Mouse (Mus musculus) bone marrow macrophage, adult 2 months (primary cell): ENCODE data around the gene Spata31d1c. TPM values are rescaled to one million over a fixed set of nuclear protein-coding genes. Genes with fewer than 3 reads are reported as not detected.

Source experiments
- H3K27ac ChIP-seq: 2 replicates; pipeline ENCODE4 v1.5.1; 2012; ENCODE audit warnings: low read depth, low read length; ENCODE audit not compliant: insufficient read depth
- H3K4me1 ChIP-seq: 2 replicates; pipeline ENCODE4 v1.6.1; 2012; ENCODE audit warnings: low read length; ENCODE audit not compliant: control insufficient read depth, insufficient read depth
- H3K4me3 ChIP-seq: 2 replicates; pipeline ENCODE4 v1.5.1; 2012; ENCODE audit warnings: mild to moderate bottlenecking, low read length, moderate library complexity; ENCODE audit not compliant: insufficient read depth
- CTCF ChIP-seq: IDR thresholded peaks from 2 replicates; pipeline ENCODE4 v1.5.1; 2012; ENCODE audit warnings: low read depth, mild to moderate bottlenecking, low read length, moderate library complexity
- POLR2A ChIP-seq: IDR thresholded peaks from 2 replicates; pipeline ENCODE4 v1.6.1; 2012; ENCODE audit warnings: mild to moderate bottlenecking, low read depth, low read length, borderline replicate concordance
- polyA plus RNA-seq: library from polyadenylated mRNA; stranded (reverse); fragments of >200 nt; gene quantifications from 2 replicates; pipeline ENCODE4 v1.2.4, GENCODE M21; 2012; ENCODE audit not compliant: missing spikeins, insufficient read depth, insufficient read length

The Spata31d1c gene
- not detected in 2 replicates for polyA plus RNA-seq

DNA sequence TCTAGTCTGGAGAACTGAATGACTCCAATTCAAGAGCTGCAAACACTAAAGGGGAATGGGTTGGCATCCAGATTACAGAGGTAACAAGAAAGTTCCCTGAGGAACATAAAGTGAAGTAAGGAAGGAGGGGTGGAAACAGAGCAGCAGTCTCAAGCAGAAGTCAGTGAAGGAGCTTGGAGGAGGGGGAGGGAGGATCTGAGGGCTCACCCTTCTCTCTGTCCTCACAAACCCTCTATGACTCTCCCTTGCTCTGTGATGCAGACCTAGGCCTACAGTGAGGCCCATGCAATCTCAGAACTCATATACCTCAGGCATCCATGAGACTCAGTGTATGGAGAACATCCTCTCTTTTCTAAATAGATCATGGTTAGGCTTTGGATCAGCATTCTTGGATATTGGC, at the start of gene Spata31d1c:
TSS of gene Spata31d1c (plus strand) at position 301 of the 400 bp plus-strand sequence.
- Histone ChIP-seq H3K4me3 (no peak within 1 kb of the TSS), H3K27ac (no peak within 1 kb of the TSS), H3K4me1 (no peaks in the 10 kb centered on the region)
- TF ChIP-seq CTCF, result no peak
- no peak for TF ChIP-seq POLR2A

DNA sequence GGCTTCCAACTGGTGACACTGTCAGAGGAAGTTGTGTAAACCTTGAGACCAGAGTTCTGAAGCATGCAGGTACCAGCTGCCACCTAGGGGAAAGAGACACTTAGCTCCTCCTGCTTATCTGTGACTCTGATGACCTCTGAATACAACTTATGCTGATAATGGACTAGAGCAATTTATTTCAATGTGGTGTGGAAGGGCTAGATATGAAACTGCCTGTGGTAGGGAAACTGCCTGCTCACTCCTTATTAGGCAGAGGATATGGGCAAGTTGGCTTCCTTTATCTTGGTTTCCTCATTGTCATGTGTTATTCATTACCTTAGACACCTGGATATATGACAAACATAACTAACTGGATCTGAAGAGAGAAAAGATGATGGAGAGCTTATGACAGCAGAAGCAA, 44.0 kb upstream of the Spata31d1c start:
- Histone ChIP-seq H3K4me3 (no peak overlapping the region), H3K27ac (no peak overlapping the region), H3K4me1 (no peaks in the 10 kb centered on the region)
- TF ChIP-seq POLR2A, result no peak

GRCm38 (mm10) chr13:65005414-65005813, 27.4 kb upstream of the Spata31d1c start:
- Histone ChIP-seq H3K4me1 (no peaks in the 10 kb centered on the region), H3K27ac (no peak overlapping the region), H3K4me3 (no peak overlapping the region)
- no peak for TF ChIP-seq POLR2A

DNA sequence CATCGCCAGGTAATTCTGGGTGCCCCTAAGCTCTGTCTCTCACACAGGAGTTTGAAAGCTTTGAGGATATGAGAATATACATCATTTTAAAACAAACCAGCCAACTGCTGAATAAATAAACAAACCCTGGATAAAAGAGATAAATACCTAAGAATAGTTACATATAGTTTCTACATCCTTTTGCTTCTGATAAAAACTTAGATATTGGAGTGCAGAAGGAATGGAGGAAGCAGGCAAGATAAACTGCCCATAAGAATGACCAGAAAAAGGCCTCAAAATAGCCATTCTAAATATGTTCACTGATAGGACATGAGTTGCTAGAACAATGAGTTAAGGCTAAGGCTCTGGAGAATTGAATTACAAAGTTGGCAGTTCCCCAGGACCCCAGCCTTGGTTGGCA, 26.1 kb upstream of the Spata31d1c start:
- TF ChIP-seq CTCF (no peak), POLR2A (no peak)

DNA sequence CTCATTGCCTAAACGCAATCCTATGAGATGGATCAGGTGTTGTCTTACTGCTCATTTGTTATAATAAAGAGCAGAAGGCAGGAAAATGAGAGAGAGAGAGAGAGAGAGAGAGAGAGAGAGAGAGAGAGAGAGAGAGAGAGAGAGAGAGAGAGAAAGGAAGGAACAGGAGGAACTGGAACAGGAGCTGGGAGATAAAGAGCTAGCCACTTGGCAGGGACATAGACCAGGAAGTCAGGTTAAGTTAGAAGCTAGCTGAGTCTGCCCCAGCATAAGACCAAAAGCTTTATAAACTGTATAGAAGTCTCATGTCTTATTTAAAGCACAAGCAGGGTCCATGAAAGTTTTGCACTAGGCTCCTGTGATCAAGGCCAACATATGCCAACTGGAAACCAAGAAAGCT, 24.9 kb upstream of the Spata31d1c start:
- no peaks in the 10 kb centered on the region for H3K4me1 ChIP-seq
- H3K4me3 ChIP-seq, result no peak overlapping the region
- no peak overlapping the region for H3K27ac ChIP-seq
- TF ChIP-seq POLR2A (no peak), CTCF (no peak)

More for the DNA sequence above, 26.1 kb upstream of the Spata31d1c start:
- H3K4me3 ChIP-seq, result no peak overlapping the region
- H3K4me1 ChIP-seq, result no peaks in the 10 kb centered on the region
- no peak overlapping the region for H3K27ac ChIP-seq

DNA sequence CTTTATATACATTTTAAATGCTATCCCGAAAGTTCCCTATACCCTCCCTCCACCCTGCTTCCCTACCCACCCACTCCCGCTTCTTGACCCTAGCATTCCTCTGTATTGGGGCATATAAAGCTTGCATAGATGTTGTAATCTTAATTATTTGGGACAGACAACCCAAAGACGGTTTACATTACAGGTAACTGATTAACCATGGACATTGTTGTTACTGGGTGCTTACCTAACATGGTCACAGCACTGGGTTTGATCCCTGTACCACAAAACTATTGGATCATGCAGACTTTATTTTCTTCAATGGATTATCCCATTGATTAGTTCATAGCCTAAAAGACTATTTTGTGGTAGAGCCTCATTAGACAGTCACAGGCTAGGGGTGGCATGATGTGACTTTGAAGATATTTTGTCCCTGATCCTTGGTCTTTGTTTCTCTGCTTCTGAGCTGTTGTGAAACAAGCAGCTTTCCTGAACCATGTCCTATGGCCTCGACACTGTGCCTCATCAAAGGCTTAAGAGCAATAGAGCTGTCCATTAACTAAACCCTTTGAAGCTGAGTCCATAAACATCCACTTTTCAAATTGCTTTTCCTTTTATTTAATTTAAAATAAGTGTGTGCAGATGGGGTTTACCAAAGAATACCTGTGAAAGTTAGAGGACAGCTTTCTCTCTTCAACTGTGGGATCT, 21.7 kb upstream of the Spata31d1c start:
- no peak overlapping the region for H3K27ac ChIP-seq
- no peak overlapping the region for H3K4me3 ChIP-seq
- no peaks in the 10 kb centered on the region for H3K4me1 ChIP-seq
- TF ChIP-seq POLR2A (no peak), CTCF (no peak)

DNA sequence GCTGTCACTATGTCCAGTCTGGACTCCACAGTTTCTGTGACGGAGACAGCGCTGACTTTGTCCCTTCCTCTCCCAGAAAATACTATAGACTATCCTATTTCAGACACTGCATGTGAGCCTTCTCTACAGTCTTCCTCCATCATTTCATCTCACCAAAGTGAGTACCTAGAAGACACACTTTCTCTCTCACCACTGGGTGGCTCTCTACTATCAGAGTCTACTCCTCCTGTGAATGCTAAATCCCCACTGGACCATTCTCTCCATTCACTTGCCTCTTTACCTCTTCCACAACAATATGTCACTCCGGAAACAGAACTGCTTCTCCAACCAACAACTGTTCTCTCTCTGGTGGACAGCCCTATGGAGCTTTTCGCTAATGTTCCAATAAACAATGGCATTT, 2.2 kb downstream of the Spata31d1c start:
- Histone ChIP-seq H3K27ac (no peak overlapping the region), H3K4me3 (no peak overlapping the region), H3K4me1 (no peaks in the 10 kb centered on the region)
- TF ChIP-seq POLR2A, result no peak
- TF ChIP-seq CTCF, result no peak

DNA sequence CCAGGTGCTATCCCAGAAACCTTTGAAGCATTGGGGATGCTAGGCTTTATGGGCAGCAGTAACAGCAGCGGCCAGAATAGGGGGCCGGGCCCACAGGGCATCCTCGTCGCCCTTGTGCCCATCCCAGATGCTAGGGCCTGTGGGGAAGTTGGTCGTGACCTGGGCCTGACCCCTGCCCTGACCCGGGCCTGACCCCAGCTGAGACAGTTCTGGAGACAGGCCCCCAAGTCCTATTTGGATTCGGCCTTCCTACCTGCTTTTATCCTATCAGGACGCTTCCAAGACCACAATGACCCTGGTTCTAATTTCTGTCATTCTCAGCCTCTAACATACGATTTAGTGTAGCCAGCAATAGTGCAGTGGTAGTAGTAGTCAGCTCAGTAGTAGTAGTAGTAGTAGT, 19.8 kb downstream of the Spata31d1c start, which contains the start of gene Prss47:
TSS of gene Prss47 (minus strand) at position 101 of the 400 bp plus-strand sequence.
- Histone ChIP-seq H3K27ac (no peak within 1 kb of the TSS), H3K4me3 (no peak within 1 kb of the TSS), H3K4me1 (no peaks in the 10 kb centered on the region)
- no peak for TF ChIP-seq CTCF
- no peak for TF ChIP-seq POLR2A

- Histone ChIP-seq H3K4me3 (no peak overlapping the region), H3K4me1 (no peaks in the 10 kb centered on the region), H3K27ac (no peak overlapping the region)
- TF ChIP-seq CTCF (no peak), POLR2A (no peak)
These were observed 37.1 kb downstream of the Spata31d1c start for GRCm38 (mm10) chr13:65069969-65070368.

Other genes with a start within 250 kb of the Spata31d1c start
- not detected in 2 replicates for gene Cntnap3, start 129.1 kb upstream of the Spata31d1c start, polyA plus RNA-seq
- not detected in 2 replicates for gene Spata31, start 115.7 kb upstream of the Spata31d1c start, polyA plus RNA-seq
- gene Prss47, start 19.7 kb downstream of the Spata31d1c start, polyA plus RNA-seq, result not detected in 2 replicates
- gene Mfsd14b, start 79.9 kb downstream of the Spata31d1c start, polyA plus RNA-seq, result 47.8 and 59.2 TPM in 2 replicates
- not detected in 2 replicates for gene Olfr465-ps1, start 105.0 kb downstream of the Spata31d1c start, polyA plus RNA-seq
- gene Olfr466, start 117.2 kb downstream of the Spata31d1c start, polyA plus RNA-seq, result not detected in 2 replicates
- gene Nlrp4f, start 172.9 kb downstream of the Spata31d1c start, polyA plus RNA-seq, result not detected in 2 replicates
- gene Gm10775, start 226.5 kb downstream of the Spata31d1c start, polyA plus RNA-seq, result not detected in 2 replicates
- 21.1 and 22.2 TPM in 2 replicates for gene Zfp369, start 245.8 kb downstream of the Spata31d1c start, polyA plus RNA-seq